Mouse (Mus musculus) frontal cortex, postnatal 36 days (tissue): ENCODE results near the gene Celf2.

Source experiments
- DNase-seq, 2 experiments: peaks; one replicate each; pipeline ENCODE4 v3.0.0; 2022; ENCODE audit warnings: low spot score in 2 of 2

Celf2 gene

GRCm38 (mm10) chr2:6505979-6506811 lies 1003.2 kb downstream of the Celf2 start:
- DNase-seq: no peak

- no peak for DNase-seq
Observed at GRCm38 (mm10) chr2:6505531-6505930, 1003.8 kb downstream of the Celf2 start.

- DNase-seq: no peak
Observed at GRCm38 (mm10) chr2:6498101-6498500, 1011.3 kb downstream of the Celf2 start.

- DNase-seq: no peak
Observed at GRCm38 (mm10) chr2:6497636-6498035, 1011.7 kb downstream of the Celf2 start.

- DNase-seq: no peak
Observed at GRCm38 (mm10) chr2:6493886-6494285, 1015.5 kb downstream of the Celf2 start.

GRCm38 (mm10) chr2:6490870-6491269 lies 1018.5 kb downstream of the Celf2 start:
- no peak for DNase-seq

GRCm38 (mm10) chr2:6490076-6490475 lies 1019.3 kb downstream of the Celf2 start:
- no peak for DNase-seq
